Mouse (Mus musculus): ENCODE measurements at regions not wholly inside any gene's neighbourhood (a gene's known extent, or its start where the extent isn't known, plus 50 kb on each side); places are given as distances from the start of the nearest gene placed in this dataset.
A peak's percentile ranks its signal among the peaks of the same experiment; 100 is the strongest.

DNA sequence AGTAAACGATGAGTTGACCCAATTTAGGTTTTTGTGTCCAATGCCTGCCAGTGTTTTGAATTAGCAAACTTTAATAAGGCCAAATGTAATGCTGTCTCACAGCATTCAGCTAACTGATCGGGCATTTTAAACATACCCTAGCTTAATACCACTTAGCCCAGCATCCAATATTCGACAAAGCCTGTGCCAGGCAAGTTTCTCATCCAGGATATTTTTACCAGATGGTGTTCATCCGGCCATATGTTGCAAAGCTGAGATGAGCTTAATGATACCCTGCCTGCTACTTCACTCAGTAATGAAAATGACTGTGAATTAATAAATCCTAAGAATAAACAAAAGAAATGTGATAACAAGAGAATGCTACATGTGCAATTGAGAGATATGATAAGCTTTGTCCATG lies 116.8 kb downstream of the Tpm3-rs7 start:
- peak; percentile 19 to 35 for DNase-seq (ENCODE audit: low spot score in 2 of 2)
- intact Hi-C loops (cut with DNase I) = no loop called here

DNA sequence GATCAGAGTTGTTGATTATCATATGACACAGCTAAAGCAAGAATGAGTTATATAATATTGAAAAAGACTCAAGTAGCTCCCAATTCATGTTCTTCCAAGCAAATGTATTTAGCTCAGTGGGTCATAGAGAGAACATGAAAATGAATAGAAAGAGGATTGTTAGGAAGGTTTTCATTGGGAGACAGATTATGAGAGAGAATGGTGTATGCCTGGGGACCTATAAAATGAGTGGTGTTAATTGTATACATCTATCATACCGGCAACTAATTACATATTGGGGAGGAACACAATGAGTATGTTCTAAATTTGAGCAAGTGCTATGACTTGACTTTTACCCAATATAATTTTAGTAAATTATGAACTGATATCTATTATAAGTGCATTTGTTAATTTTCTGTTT lies 127.9 kb downstream of the Tpm3-rs7 start:
- intact Hi-C loops (cut with DNase I) = no loop called here
- no peak for DNase-seq (ENCODE audit: low spot score in 2 of 2)

DNA sequence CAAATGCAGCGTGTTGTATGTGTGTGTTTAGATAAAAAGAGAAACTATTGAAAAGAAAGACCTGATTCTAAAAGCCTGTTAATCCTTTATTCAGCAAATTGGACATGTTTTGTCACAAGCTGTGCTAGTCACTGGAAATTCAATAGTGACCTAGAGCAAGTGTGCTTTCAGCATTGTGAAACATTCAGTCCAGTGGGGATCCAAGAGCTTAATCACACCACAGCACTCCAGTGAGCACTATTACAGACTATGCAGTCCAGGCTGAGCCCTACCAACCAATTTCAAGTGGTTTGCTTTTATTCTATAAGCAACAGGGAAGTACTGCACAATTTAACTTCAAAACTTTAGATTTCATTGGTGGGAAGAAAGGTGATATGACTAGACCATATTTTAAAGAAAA lies 140.5 kb downstream of the Tpm3-rs7 start:
- no peak for DNase-seq (ENCODE audit: low spot score in 2 of 2)
- intact Hi-C loops (cut with DNase I) = no loop called here

DNA sequence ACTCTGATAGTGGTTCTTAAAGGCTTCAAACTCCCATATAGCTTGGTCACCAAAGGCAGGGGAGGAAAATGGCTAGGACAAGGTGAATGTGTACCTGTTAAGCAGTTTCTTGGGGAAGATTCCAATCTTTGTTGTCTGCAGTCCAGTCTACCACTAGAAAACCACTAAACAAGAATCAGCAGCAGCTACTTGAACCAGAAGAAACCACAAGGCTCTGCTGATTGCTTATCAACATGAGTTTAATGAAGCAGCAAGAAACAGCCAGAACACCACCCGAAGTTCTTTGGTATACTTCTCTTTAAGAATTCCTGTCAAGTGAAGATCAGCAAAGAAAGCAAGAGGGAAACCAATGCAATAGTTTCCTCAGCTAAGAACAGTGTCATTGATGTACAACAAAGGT lies 143.1 kb downstream of the Tpm3-rs7 start:
- intact Hi-C loops (cut with DNase I) = no loop called here
- no peak for DNase-seq (ENCODE audit: low spot score in 2 of 2)

DNA sequence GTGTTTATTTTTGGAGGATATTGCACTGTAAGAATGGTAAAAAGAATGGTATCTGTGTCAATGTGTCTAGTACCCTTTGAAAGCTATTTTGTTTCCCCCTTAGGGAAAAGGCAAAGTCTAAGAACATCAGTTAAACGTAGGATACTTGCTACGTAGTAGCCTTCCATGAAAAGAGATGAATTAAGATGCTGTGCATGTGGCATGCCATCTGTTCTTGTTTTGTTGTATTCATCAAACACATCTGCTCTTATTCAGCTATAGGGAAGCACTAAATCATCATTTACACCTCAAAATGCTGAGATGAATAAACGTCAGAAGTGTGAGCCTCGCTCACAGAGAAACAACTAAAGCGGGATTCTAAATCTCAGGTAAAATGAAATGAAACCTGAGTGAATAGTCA lies 154.7 kb downstream of the Tpm3-rs7 start:
- intact Hi-C loops (cut with DNase I) = no loop called here
- peak; percentile 27 to 69 for DNase-seq (ENCODE audit: low spot score in 2 of 2)

DNA sequence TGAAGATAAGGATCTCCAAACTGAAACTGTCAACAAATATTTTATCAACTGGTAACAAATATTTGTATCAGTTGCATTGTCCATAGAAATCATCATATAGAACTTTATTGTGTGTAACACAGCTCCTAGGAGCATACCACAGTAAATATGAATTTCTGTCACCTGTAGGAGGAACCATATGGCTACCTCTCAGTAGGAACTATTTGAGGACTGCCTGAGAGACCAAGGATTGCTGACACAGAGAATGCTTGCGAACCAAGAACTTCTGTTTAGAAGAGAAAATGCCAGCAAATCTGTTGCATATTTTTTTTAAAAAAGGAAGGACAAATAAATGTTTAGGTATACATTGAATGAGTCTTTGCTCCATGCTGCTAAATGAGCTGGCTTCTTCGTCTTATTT lies 155.6 kb downstream of the Tpm3-rs7 start:
- DNase-seq (ENCODE audit: low spot score in 2 of 2) = peak in 1 of 2 experiments; percentile 43
- intact Hi-C loops (cut with DNase I) = no loop called here

DNA sequence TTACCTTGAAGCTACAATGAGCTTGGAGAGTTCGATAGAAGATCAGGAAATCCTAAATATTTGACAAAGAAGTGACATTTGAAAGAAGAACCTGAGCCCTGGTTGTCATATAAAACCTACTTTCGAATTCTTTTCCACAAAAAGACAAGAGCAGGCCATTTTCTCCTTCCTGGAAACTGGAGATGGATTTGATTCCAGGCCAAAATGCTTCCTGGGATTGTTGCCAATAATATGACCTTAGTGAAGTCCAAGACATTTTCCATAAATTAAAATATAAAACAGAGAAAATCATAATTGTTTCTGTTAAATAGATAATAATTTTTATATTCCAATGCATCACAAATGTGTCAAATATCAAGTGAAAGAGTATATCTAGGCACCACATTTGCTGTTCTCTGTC lies 172.2 kb downstream of the Tpm3-rs7 start:
- intact Hi-C loops (cut with DNase I) = no loop called here
- DNase-seq (ENCODE audit: low spot score in 2 of 2) = no peak

DNA sequence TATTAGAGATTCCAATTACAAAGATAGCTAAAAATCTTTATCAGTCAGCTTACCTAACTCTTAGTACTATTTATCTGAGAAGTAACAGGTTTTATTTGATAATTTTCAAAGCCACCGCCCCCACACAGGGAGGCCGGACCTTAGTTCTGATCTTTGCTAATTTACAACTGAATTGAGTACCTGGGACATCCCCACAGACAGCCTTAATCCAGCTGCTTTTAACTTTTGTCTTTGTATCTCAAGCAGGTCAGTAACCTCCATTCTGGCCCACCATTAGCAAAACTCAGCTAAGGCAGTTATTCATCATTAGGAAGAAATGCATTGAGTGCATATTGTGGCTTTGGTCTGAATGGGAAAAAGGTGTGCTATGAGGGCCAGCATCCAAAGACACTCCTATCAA lies 189.4 kb downstream of the Tpm3-rs7 start:
- intact Hi-C loops (cut with DNase I) = no loop called here
- no peak for DNase-seq (ENCODE audit: low spot score in 2 of 2)

Data from left cerebral cortex, postnatal 25 days (tissue).